Mouse (Mus musculus) ovary, adult 18-20 months (tissue): ENCODE data around the gene Fmnl2.

Source experiments
- DNase-seq: peaks from one replicate; pipeline ENCODE4 v3.0.0; 2022; ENCODE audit warnings: low spot score, mixed read lengths

The Fmnl2 gene

GRCm38 (mm10) chr2:52986354-52986753 lies 128.7 kb downstream of the Fmnl2 start:
- DNase-seq: no peak

DNA sequence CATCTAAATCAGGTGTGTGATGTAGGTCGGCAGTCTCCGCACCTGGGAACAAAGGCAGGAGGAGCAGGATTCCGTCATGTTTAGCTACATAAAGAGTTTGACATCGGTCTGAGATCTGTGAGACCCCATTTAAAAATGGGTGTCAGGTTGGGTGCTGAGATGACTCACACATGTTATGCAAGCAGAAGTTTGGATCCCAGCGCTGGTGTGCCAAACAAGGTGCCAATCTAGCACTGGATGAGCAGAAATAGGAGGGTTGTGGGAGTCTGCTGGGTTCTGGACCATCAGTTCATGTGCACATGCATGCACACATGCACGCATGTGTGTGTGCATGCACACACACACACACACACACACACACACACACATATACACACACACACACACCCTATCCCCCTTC lies 129.4 kb downstream of the Fmnl2 start:
- no peak for DNase-seq

DNA sequence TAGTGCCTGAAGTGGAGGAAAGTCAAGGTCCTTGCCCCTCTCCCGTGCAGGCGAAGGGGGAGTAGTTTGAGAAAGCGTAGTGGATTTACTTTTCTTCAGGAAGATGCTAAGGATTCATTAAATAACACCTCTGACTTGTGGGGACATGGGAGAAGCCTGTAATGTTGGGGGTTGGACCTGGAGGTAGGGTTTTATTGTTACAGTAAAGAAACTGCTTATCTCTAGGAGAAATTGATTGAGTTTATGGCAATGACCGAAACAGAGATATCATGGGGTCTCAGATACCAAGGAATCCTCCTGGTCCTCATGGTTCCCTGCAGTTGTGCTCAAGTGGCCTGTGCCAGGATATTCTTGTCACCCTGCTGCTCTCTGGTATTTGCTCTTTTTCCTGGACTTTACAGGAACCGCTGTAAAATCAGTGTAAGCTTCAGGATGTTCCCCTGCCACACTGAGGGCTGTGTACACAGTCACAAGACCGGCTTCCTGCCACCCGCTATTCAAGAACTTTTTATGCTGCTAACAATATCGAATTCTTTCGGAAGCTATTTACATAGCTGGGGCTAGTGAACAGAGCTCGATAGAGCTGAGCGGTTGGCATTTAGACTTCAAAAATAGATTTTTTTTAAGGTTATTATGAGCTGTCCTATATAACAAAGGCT lies 130.1 kb downstream of the Fmnl2 start:
- no peak for DNase-seq

GRCm38 (mm10) chr2:52989316-52989715 lies 131.7 kb downstream of the Fmnl2 start:
- no peak for DNase-seq

- DNase-seq: no peak
Measured at GRCm38 (mm10) chr2:52990874-52991687, 133.4 kb downstream of the Fmnl2 start.

DNA sequence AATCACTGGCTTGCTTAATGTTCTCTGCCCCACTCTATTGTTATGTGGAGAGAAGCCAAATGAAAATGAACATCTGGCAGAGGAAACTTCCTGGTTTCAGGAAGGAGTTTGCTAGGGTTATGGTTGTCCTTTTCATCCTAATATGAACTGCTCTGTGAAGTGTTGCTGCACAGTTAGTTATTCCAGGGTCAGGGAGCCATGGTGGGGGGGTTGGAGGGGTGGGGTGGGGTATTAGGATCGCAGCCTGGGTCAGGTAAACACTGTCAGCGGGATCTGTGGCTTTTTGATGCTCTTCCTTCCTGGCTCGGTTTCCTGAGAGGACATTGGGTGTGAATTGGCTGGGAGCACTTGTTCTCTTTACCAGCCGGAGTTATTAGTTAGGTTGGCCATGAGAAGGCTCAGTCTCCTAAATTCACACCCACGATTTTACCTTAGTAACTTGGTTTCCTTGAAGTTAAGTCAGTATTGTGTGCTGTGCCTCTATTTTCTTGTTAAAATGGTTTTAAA lies 134.1 kb downstream of the Fmnl2 start:
- DNase-seq: no peak

GRCm38 (mm10) chr2:52993241-52993640 lies 135.6 kb downstream of the Fmnl2 start:
- DNase-seq: no peak

- no peak for DNase-seq
Measured at GRCm38 (mm10) chr2:52994526-52994925, 136.9 kb downstream of the Fmnl2 start.

GRCm38 (mm10) chr2:52997955-52998750 lies 140.5 kb downstream of the Fmnl2 start:
- DNase-seq: no peak

DNA sequence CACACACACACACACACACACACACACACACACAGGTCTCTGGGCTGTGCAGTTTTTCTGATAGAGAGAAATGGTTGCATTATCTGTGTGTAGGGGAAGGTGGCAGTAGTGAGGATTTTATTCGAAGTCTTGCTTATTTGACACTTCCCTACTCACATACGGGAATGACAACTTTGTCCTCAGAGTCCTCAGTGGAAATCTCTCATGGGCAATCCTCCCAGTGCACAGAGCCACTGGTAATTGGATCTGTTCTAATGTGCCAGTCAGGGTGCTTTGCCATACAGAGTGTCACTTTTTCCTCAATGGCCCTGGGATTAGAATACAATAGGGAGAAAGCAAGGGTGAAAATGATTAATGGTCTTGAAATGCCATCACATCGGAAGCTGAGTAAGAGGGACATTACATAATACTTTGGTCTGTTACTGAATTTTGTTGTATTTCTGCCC lies 141.9 kb downstream of the Fmnl2 start:
- no peak for DNase-seq

DNA sequence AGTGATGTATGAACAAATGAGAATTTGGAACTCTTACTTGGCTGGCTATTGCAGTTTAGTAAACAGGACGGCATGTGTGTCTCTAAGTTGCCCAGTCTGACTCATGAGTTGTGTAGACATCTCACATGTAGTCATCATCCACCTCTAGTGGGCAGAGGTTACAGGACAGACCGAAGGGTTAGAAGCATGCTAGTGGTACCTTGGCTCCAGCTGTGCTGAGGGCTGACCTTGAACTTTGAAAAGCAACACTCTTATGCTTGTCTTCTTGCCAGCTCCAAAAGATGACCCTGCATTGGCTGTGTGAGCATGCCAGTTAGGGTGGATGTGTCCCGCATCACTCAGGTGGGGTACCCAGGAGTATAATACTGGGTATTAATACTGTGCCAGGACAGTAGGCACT lies 142.8 kb downstream of the Fmnl2 start:
- DNase-seq: no peak

DNA sequence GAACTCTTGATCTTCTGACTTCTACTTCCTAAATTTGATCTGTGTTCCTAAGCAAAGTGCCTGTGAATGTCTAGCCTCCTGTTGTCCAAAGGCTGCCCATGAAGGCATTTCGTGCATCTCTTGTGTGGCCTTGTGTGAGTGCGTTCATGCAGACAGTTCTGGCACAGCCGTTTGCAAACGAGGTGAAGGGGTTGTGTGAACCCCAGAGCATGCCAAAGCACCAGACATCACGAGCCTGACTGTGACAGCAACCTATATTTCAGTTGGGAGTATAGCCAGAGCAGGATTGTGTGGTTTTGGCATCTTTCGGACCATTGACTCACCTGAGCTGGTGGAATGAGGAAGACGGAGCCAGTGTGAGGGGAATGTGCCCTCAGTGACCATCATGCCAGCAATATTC lies 148.5 kb downstream of the Fmnl2 start:
- DNase-seq: no peak

GRCm38 (mm10) chr2:53007142-53007541 lies 149.5 kb downstream of the Fmnl2 start:
- DNase-seq: peak; percentile 37

- no peak for DNase-seq
Measured at GRCm38 (mm10) chr2:53013051-53013450, 155.4 kb downstream of the Fmnl2 start.

- no peak for DNase-seq
Measured at GRCm38 (mm10) chr2:53014451-53014850, 156.8 kb downstream of the Fmnl2 start.

DNA sequence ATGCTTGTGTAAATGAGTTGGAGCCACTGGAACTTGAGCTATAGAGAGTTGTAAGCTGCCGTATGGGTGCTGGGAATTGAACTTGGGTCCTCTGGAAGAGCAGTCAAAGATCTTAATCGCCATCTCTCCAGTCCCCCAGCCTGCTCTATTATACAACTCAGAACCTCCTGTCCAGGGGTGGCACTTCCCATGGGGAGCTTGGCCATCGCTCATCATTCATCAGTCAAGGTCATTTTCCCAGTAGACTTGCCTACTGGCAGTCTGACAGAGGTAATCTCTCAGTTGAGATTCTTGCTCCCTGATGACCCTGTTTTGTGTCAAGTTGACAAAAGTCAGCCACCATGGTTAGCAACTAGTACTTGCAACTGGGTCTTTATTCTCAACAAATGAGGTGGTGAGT lies 165.3 kb downstream of the Fmnl2 start:
- DNase-seq: no peak

DNA sequence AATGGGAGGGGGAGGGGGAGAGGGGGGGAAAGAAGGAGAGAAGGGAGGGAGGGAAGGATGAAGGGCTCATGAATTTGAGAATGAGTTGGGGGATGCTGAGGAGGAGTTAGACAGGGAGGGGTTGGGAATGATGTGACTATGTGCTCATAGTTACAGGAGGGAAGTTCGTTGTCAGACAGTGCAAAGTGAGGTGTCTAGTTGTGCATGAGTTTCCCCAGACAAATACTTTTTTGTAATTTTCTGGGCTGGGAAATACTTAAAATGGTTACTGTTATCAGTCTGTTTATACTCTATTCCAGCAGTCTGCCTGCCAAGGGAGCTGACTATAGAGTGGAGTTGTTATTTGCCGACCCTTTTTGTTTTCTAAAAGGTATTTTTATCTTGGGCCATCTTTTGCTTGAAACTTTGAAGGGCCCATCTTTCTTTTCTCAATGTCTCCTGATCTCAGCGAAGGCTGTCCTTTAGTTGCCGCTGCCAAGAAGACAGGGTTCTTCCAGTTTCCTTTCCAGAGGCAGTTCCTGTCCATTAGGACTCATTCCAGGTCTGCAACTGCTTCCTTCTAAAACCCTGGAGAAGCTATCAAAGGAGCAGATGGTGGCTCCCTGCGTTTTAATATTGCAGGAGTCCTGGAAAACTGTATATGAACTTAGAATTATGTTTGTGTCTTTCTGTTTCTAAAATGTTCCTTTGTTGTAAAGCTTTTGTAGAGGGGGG lies 168.6 kb downstream of the Fmnl2 start:
- DNase-seq: no peak

GRCm38 (mm10) chr2:53028868-53029267 lies 171.2 kb downstream of the Fmnl2 start:
- no peak for DNase-seq

DNA sequence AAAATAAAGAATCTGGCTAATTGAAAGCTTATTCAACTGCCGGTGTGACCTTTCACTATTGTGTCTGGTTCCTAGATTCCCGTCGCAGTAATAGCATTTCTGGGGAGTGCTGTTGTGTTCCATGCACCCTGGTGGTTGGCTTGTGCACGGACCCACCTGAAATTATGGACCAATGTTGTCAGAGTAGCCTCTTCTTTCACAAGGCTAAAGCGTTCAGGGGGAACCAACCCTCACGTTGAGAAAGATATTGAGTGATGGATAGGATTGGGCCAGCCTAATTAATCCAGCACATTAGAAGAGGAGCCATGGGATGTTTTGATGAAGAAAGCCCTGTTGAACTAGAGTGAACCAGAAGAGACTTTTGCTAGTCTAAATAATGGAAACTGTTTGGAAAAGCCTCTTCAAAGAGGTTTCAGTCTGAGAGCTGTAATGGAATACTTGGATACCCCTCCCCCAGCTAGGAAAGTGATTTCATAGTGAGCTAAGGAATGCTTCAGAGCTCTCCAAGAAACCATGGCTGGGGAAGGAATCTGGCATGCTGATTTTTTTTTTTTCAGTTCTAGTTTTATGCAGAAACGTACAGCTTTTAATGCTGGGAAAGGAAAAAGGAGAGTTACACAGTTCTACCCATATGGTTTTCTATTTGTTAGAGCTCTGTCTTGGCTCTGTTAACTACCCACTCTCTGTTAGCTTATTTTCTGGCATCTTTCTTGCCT lies 172.2 kb downstream of the Fmnl2 start:
- no peak for DNase-seq

- no peak for DNase-seq
Measured at GRCm38 (mm10) chr2:53030432-53030826, 172.8 kb downstream of the Fmnl2 start.

DNA sequence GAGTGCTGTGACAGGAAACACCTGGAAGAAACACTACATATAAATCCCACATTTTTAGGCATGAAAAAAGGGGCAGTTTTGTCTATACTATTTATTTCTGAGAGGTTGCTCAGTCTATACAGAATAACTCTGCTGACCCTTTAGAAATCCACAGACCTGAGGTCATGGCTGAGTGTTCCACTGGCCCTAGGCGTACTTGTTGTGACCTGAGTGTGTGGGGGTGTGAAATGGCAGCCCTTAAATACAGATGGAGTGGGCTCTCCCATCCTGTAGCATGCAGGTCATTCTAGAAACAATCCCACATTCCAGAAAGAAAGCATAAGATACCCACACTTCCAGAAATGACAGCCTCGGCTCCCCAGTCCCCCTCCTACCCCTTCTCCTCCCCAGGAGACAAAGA lies 180.6 kb downstream of the Fmnl2 start:
- no peak for DNase-seq
